8 mouse cellular contexts compared by ENCODE assay signal in genomic region chr1:55027966-55028365, GRCm38 (mm10). TPM values are rescaled to one million over a fixed set of nuclear protein-coding genes. Genes with fewer than 3 reads are reported as not detected.
DNase-seq lines count a peak whose midpoint lies in the region; ATAC-seq lines count a peak whose summit lies in the region.

No protein-coding gene starts in this region.

- ATAC-seq in forebrain, embryonic 16.5 days: no peak
- ATAC-seq in liver, embryonic 16.5 days (ENCODE audit: low read depth): no peak

- WGBS in heart, embryonic 10.5 days: 91% methylated on average over 1 of the region's 1 CpGs
- 88% methylated on average over 1 of the region's 1 CpGs for WGBS in forebrain, embryonic 16.5 days
- 83% methylated on average over 1 of the region's 1 CpGs for WGBS in liver, embryonic 16.5 days (ENCODE audit: insufficient replicate concordance)

- peak overlapping the region; percentile 98; the same call in 1 of the 2 replicates for H3K27ac ChIP-seq in heart, embryonic 10.5 days
- H3K27ac ChIP-seq in forebrain, embryonic 16.5 days (ENCODE audit: low read length): no peak overlapping the region; the same call in 1 of the 2 replicates
- H3K27ac ChIP-seq in liver, embryonic 16.5 days (ENCODE audit: low read length): peak overlapping the region; percentile 97

- no peaks in the 10 kb centered on the region for H3K27me3 ChIP-seq in heart, embryonic 10.5 days (ENCODE audit: insufficient read depth, poor library complexity, severe bottlenecking)
- no peaks in the 10 kb centered on the region for H3K27me3 ChIP-seq in forebrain, embryonic 16.5 days (replicated peaks; ENCODE audit: control insufficient read depth, insufficient read depth, low read length)
- no peaks in the 10 kb centered on the region for H3K27me3 ChIP-seq in liver, embryonic 16.5 days (ENCODE audit: control insufficient read depth, insufficient read depth, low read depth, low read length)

- H3K4me1 ChIP-seq in heart, embryonic 10.5 days: no peaks in the 10 kb centered on the region; the same call in 1 of the 2 replicates
- H3K4me1 ChIP-seq in forebrain, embryonic 16.5 days (replicated peaks; ENCODE audit: control insufficient read depth, insufficient read depth, low read length): peaks cover 12% of the 10 kb centered on the region
- peaks cover 39% of the 10 kb centered on the region for H3K4me1 ChIP-seq in liver, embryonic 16.5 days (ENCODE audit: control insufficient read depth, low read depth, low read length)

- H3K4me2 ChIP-seq in forebrain, embryonic 16.5 days (ENCODE audit: low read length): peak overlapping the region; percentile 51
- peak overlapping the region; percentile 81 for H3K4me2 ChIP-seq in liver, embryonic 16.5 days (ENCODE audit: low read depth, low read length)

- H3K4me3 ChIP-seq in heart, embryonic 10.5 days: peak overlapping the region; percentile 88
- H3K4me3 ChIP-seq in forebrain, embryonic 16.5 days (replicated peaks; ENCODE audit: low read length): no peak overlapping the region
- H3K4me3 ChIP-seq in liver, embryonic 16.5 days (ENCODE audit: low read depth, low read length): peak overlapping the region; percentile 89

- H3K9ac ChIP-seq in forebrain, embryonic 16.5 days (replicated peaks; ENCODE audit: low read depth, low read length): no peak overlapping the region
- H3K9ac ChIP-seq in liver, embryonic 16.5 days (ENCODE audit: low read depth, low read length): peak overlapping the region; percentile 70

- H3K9me3 ChIP-seq in heart, embryonic 10.5 days: no peaks in the 10 kb centered on the region
- no peaks in the 10 kb centered on the region for H3K9me3 ChIP-seq in forebrain, embryonic 16.5 days (ENCODE audit: control insufficient read depth, low read length)
- no peaks in the 10 kb centered on the region for H3K9me3 ChIP-seq in liver, embryonic 16.5 days (replicated peaks; ENCODE audit: control insufficient read depth, low read length)

- 0 out of 2 replicates have a peak, but pooled peaks cover 5% of the 10 kb centered on the region for H3K36me3 ChIP-seq in heart, embryonic 10.5 days
- no peaks in the 10 kb centered on the region for H3K36me3 ChIP-seq in forebrain, embryonic 16.5 days (ENCODE audit: control insufficient read depth, insufficient read depth)
- H3K36me3 ChIP-seq in liver, embryonic 16.5 days (ENCODE audit: control insufficient read depth, insufficient read depth): no peaks in the 10 kb centered on the region

- no peak for DNase-seq in heart, embryonic 10.5 days (ENCODE audit: low spot score)
- DNase-seq in heart, adult 8-10 months (ENCODE audit: low spot score): no peak
- DNase-seq in 416B (ENCODE audit: low read depth): peak; percentile 27
- no peak for DNase-seq in right cerebral cortex, postnatal 4 days
- DNase-seq in right cerebral cortex, adult 18-20 months: no peak
- DNase-seq in spleen, postnatal 4 days (ENCODE audit: low spot score in 2 of 2): no peak

RNA-seq across cellular contexts. Expression of gene Sf3b1, which starts 0.7 kb away (rescaled TPM):
- polyA plus RNA-seq in heart, embryonic 10.5 days (2016; fragmentation: Nextera tagmentation; extraction: Ambion mirVana): 192 and 232 TPM in 2 replicates
- 10 to 100 TPM; 64.1 to 82.3 (median 73.5) TPM for total RNA-seq in heart, adult 8-10 months (2022)
- 379 and 442 TPM in 2 replicates for polyA plus RNA-seq in forebrain, embryonic 16.5 days (2015; fragmentation: Nextera tagmentation; extraction: Ambion mirVana)
- 118 and 121 TPM in 2 replicates for polyA plus RNA-seq in liver, embryonic 16.5 days (2015; fragmentation: Nextera tagmentation; extraction: Ambion mirVana)

RNA-seq across cellular contexts. Expression of gene Coq10b, which starts 24.6 kb away (rescaled TPM):
- polyA plus RNA-seq in heart, embryonic 10.5 days (2016; fragmentation: Nextera tagmentation; extraction: Ambion mirVana): 24.1 and 26.6 TPM in 2 replicates
- total RNA-seq in heart, adult 8-10 months (2022): 10 to 100 TPM; 46.6 to 58.8 (median 51.8) TPM
- polyA plus RNA-seq in forebrain, embryonic 16.5 days (2015; fragmentation: Nextera tagmentation; extraction: Ambion mirVana): 34.4 and 35.5 TPM in 2 replicates
- 12.0 and 12.7 TPM in 2 replicates for polyA plus RNA-seq in liver, embryonic 16.5 days (2015; fragmentation: Nextera tagmentation; extraction: Ambion mirVana)

RNA-seq across cellular contexts. Expression of gene Hspe1, which starts 60.0 kb away (rescaled TPM):
- 474 and 598 TPM in 2 replicates for polyA plus RNA-seq in heart, embryonic 10.5 days (2016; fragmentation: Nextera tagmentation; extraction: Ambion mirVana)
- total RNA-seq in heart, adult 8-10 months (2022): 100 to 1,000 TPM; 149 to 184 (median 172) TPM
- 215 and 231 TPM in 2 replicates for polyA plus RNA-seq in forebrain, embryonic 16.5 days (2015; fragmentation: Nextera tagmentation; extraction: Ambion mirVana)
- polyA plus RNA-seq in liver, embryonic 16.5 days (2015; fragmentation: Nextera tagmentation; extraction: Ambion mirVana): 269 and 326 TPM in 2 replicates
